Mouse (Mus musculus) MEL (cell line): ENCODE results near the gene Nans.

ENCODE experiments used
- POLR2AphosphoS2 ChIP-seq: IDR thresholded peaks from 2 replicates; pipeline ENCODE4 v1.6.1; 2011; ENCODE audit warnings: low read length, improper control_type of control experiment
- SIN3A ChIP-seq: IDR thresholded peaks from 2 replicates; pipeline ENCODE4 v1.6.1; 2012; ENCODE audit warnings: low read length, improper control_type of control experiment, inconsistent platforms

DNA sequence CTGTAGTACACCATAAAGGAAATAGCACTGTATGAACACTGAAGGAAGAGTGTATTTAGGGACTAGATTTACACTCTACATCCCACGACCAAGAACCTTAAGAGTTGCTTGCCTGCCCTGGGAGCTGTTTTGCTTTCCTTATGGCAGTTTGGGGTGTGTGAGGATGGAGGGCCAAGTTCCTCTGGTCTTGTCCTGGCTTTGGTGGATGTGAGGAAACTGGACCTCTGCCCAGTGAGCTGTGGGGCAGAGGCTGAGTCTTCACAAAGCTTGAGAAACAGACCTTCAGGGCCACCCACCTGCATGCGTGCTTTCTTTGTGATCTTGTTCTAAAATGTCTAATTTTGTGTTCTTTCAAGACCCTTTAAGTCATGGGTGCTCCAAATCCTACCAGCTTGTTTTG, 43.5 kb downstream of the Nans start:
- no peak for TF ChIP-seq SIN3A
- no peak for TF ChIP-seq POLR2AphosphoS2
